Mouse (Mus musculus): ENCODE data around the gene Sprr2e. TPM values are rescaled to one million over a fixed set of nuclear protein-coding genes. Genes with fewer than 3 reads are reported as not detected.

The Sprr2e gene
- polyA plus RNA-seq (2014; fragmentation: Nextera tagmentation; extraction: Ambion mirVana) = not detected in 2 replicates

GRCm38 (mm10) chr3:92351843-92352242 is at the start of gene Sprr2e:
TSS of gene Sprr2e (plus strand) at chr3:92352143.
- Histone ChIP-seq H3K27ac (ENCODE audit: low read depth, low read length) (no peak within 1 kb of the TSS), H3K36me3 (ENCODE audit: control insufficient read depth, insufficient read depth, low read length) (no peaks in the 10 kb centered on the region), H3K4me1 (replicated peaks; ENCODE audit: control insufficient read depth, insufficient read depth, low read length) (no peaks in the 10 kb centered on the region), H3K9ac (ENCODE audit: low read length) (no peak within 1 kb of the TSS), H3K4me3 (ENCODE audit: low read depth, low read length) (no peak within 1 kb of the TSS), H3K4me2 (ENCODE audit: low read depth, low read length, severe bottlenecking) (no peak within 1 kb of the TSS), H3K27me3 (ENCODE audit: control insufficient read depth, insufficient read depth, low read length) (no peaks in the 10 kb centered on the region), H3K9me3 (ENCODE audit: control insufficient read depth, low read length) (no peaks in the 10 kb centered on the region)
- no peak for ATAC-seq (replicated peaks; ENCODE audit: low FRiP score)
- WGBS = 82% methylated on average over 2 of the region's 2 CpGs
- DNase-seq (ENCODE audit: low spot score) = no peak

- Histone ChIP-seq H3K36me3 (ENCODE audit: control insufficient read depth, insufficient read depth, low read length) (no peaks in the 10 kb centered on the region), H3K4me2 (ENCODE audit: low read depth, low read length, severe bottlenecking) (no peak overlapping the region), H3K27ac (ENCODE audit: low read depth, low read length) (no peak overlapping the region), H3K4me1 (replicated peaks; ENCODE audit: control insufficient read depth, insufficient read depth, low read length) (no peaks in the 10 kb centered on the region), H3K9ac (ENCODE audit: low read length) (no peak overlapping the region), H3K27me3 (ENCODE audit: control insufficient read depth, insufficient read depth, low read length) (no peaks in the 10 kb centered on the region), H3K9me3 (ENCODE audit: control insufficient read depth, low read length) (no peaks in the 10 kb centered on the region), H3K4me3 (ENCODE audit: low read depth, low read length) (no peak overlapping the region)
- no peak for ATAC-seq (replicated peaks; ENCODE audit: low FRiP score)
- WGBS = 93% methylated on average over 1 of the region's 1 CpGs
- no peak for DNase-seq (ENCODE audit: low spot score)
These were observed 44.5 kb upstream of the Sprr2e start for GRCm38 (mm10) chr3:92307406-92307805.

- Histone ChIP-seq H3K4me1 (replicated peaks; ENCODE audit: control insufficient read depth, insufficient read depth, low read length) (no peaks in the 10 kb centered on the region), H3K27ac (ENCODE audit: low read depth, low read length) (no peak within 1 kb of the TSS), H3K4me3 (ENCODE audit: low read depth, low read length) (no peak within 1 kb of the TSS), H3K27me3 (ENCODE audit: control insufficient read depth, insufficient read depth, low read length) (no peaks in the 10 kb centered on the region), H3K36me3 (ENCODE audit: control insufficient read depth, insufficient read depth, low read length) (no peaks in the 10 kb centered on the region), H3K9me3 (ENCODE audit: control insufficient read depth, low read length) (no peaks in the 10 kb centered on the region), H3K4me2 (ENCODE audit: low read depth, low read length, severe bottlenecking) (no peak within 1 kb of the TSS), H3K9ac (ENCODE audit: low read length) (no peak within 1 kb of the TSS)
- DNase-seq (ENCODE audit: low spot score) (no peak), ATAC-seq (replicated peaks; ENCODE audit: low FRiP score) (no peak)
- 76% methylated on average over 2 of the region's 2 CpGs for WGBS
These were observed 35.6 kb upstream of the Sprr2e start, which contains the start of gene Sprr2b for GRCm38 (mm10) chr3:92316320-92316719. TSS of gene Sprr2b (plus strand) at chr3:92316620.

GRCm38 (mm10) chr3:92317384-92317783 is 34.6 kb upstream of the Sprr2e start:
- no peak overlapping the region for H3K27ac ChIP-seq (ENCODE audit: low read depth, low read length)
- H3K36me3 ChIP-seq (ENCODE audit: control insufficient read depth, insufficient read depth, low read length) = no peaks in the 10 kb centered on the region
- no peaks in the 10 kb centered on the region for H3K27me3 ChIP-seq (ENCODE audit: control insufficient read depth, insufficient read depth, low read length)
- H3K9ac ChIP-seq (ENCODE audit: low read length) = no peak overlapping the region
- no peaks in the 10 kb centered on the region for H3K4me1 ChIP-seq (replicated peaks; ENCODE audit: control insufficient read depth, insufficient read depth, low read length)
- no peak overlapping the region for H3K4me2 ChIP-seq (ENCODE audit: low read depth, low read length, severe bottlenecking)
- no peaks in the 10 kb centered on the region for H3K9me3 ChIP-seq (ENCODE audit: control insufficient read depth, low read length)
- 72% methylated on average over 2 of the region's 2 CpGs for WGBS
- DNase-seq (ENCODE audit: low spot score) (no peak), ATAC-seq (replicated peaks; ENCODE audit: low FRiP score) (no peak)
- no peak overlapping the region for H3K4me3 ChIP-seq (ENCODE audit: low read depth, low read length)

GRCm38 (mm10) chr3:92336278-92336677 is 15.7 kb upstream of the Sprr2e start:
- Histone ChIP-seq H3K36me3 (ENCODE audit: control insufficient read depth, insufficient read depth, low read length) (no peaks in the 10 kb centered on the region), H3K4me2 (ENCODE audit: low read depth, low read length, severe bottlenecking) (no peak overlapping the region), H3K27me3 (ENCODE audit: control insufficient read depth, insufficient read depth, low read length) (no peaks in the 10 kb centered on the region), H3K27ac (ENCODE audit: low read depth, low read length) (no peak overlapping the region), H3K4me1 (replicated peaks; ENCODE audit: control insufficient read depth, insufficient read depth, low read length) (no peaks in the 10 kb centered on the region), H3K4me3 (ENCODE audit: low read depth, low read length) (no peak overlapping the region), H3K9ac (ENCODE audit: low read length) (no peak overlapping the region), H3K9me3 (ENCODE audit: control insufficient read depth, low read length) (no peaks in the 10 kb centered on the region)
- DNase-seq (ENCODE audit: low spot score) (no peak), ATAC-seq (replicated peaks; ENCODE audit: low FRiP score) (no peak)
- 86% methylated on average over 1 of the region's 1 CpGs for WGBS

- 93% methylated on average over 5 of the region's 5 CpGs for WGBS
- no peaks in the 10 kb centered on the region for H3K4me1 ChIP-seq (replicated peaks; ENCODE audit: control insufficient read depth, insufficient read depth, low read length)
- ATAC-seq (replicated peaks; ENCODE audit: low FRiP score) = no peak
- H3K36me3 ChIP-seq (ENCODE audit: control insufficient read depth, insufficient read depth, low read length) = no peaks in the 10 kb centered on the region
- H3K27me3 ChIP-seq (ENCODE audit: control insufficient read depth, insufficient read depth, low read length) = no peaks in the 10 kb centered on the region
- H3K27ac ChIP-seq (ENCODE audit: low read depth, low read length) = no peak within 1 kb of the TSS
- H3K9ac ChIP-seq (ENCODE audit: low read length) = no peak within 1 kb of the TSS
- H3K4me2 ChIP-seq (ENCODE audit: low read depth, low read length, severe bottlenecking) = no peak within 1 kb of the TSS
- no peak within 1 kb of the TSS for H3K4me3 ChIP-seq (ENCODE audit: low read depth, low read length)
- no peak for DNase-seq (ENCODE audit: low spot score)
- no peaks in the 10 kb centered on the region for H3K9me3 ChIP-seq (ENCODE audit: control insufficient read depth, low read length)
These were observed 13.1 kb upstream of the Sprr2e start, which contains the start of gene Sprr2d for GRCm38 (mm10) chr3:92338840-92339239. TSS of gene Sprr2d (plus strand) at chr3:92339140.

GRCm38 (mm10) chr3:92361619-92362018 is 9.7 kb downstream of the Sprr2e start:
- Histone ChIP-seq H3K27me3 (ENCODE audit: control insufficient read depth, insufficient read depth, low read length) (no peaks in the 10 kb centered on the region), H3K27ac (ENCODE audit: low read depth, low read length) (no peak overlapping the region), H3K4me1 (replicated peaks; ENCODE audit: control insufficient read depth, insufficient read depth, low read length) (no peaks in the 10 kb centered on the region), H3K4me2 (ENCODE audit: low read depth, low read length, severe bottlenecking) (no peak overlapping the region), H3K9me3 (ENCODE audit: control insufficient read depth, low read length) (no peaks in the 10 kb centered on the region), H3K36me3 (ENCODE audit: control insufficient read depth, insufficient read depth, low read length) (no peaks in the 10 kb centered on the region), H3K4me3 (ENCODE audit: low read depth, low read length) (no peak overlapping the region), H3K9ac (ENCODE audit: low read length) (no peak overlapping the region)
- ATAC-seq (replicated peaks; ENCODE audit: low FRiP score) = no peak
- DNase-seq (ENCODE audit: low spot score) = no peak

- DNase-seq (ENCODE audit: low spot score) = no peak
- no peak within 1 kb of the TSS for H3K27ac ChIP-seq (ENCODE audit: low read depth, low read length)
- H3K9me3 ChIP-seq (ENCODE audit: control insufficient read depth, low read length) = no peaks in the 10 kb centered on the region
- no peaks in the 10 kb centered on the region for H3K36me3 ChIP-seq (ENCODE audit: control insufficient read depth, insufficient read depth, low read length)
- ATAC-seq (replicated peaks; ENCODE audit: low FRiP score) = no peak
- H3K27me3 ChIP-seq (ENCODE audit: control insufficient read depth, insufficient read depth, low read length) = no peaks in the 10 kb centered on the region
- no peak within 1 kb of the TSS for H3K4me2 ChIP-seq (ENCODE audit: low read depth, low read length, severe bottlenecking)
- H3K4me1 ChIP-seq (replicated peaks; ENCODE audit: control insufficient read depth, insufficient read depth, low read length) = no peaks in the 10 kb centered on the region
- 81% methylated on average over 3 of the region's 3 CpGs for WGBS
- no peak within 1 kb of the TSS for H3K4me3 ChIP-seq (ENCODE audit: low read depth, low read length)
- no peak within 1 kb of the TSS for H3K9ac ChIP-seq (ENCODE audit: low read length)
These were observed 12.9 kb downstream of the Sprr2e start, which contains the start of gene Sprr2f for GRCm38 (mm10) chr3:92364887-92365286. TSS of gene Sprr2f (plus strand) at chr3:92365187.

GRCm38 (mm10) chr3:92373613-92374012 is 21.7 kb downstream of the Sprr2e start:
- DNase-seq (ENCODE audit: low spot score) (no peak), ATAC-seq (replicated peaks; ENCODE audit: low FRiP score) (no peak)
- H3K9ac ChIP-seq (ENCODE audit: low read length) = no peak overlapping the region
- no peaks in the 10 kb centered on the region for H3K27me3 ChIP-seq (ENCODE audit: control insufficient read depth, insufficient read depth, low read length)
- H3K36me3 ChIP-seq (ENCODE audit: control insufficient read depth, insufficient read depth, low read length) = no peaks in the 10 kb centered on the region
- H3K4me3 ChIP-seq (ENCODE audit: low read depth, low read length) = no peak overlapping the region
- no peak overlapping the region for H3K4me2 ChIP-seq (ENCODE audit: low read depth, low read length, severe bottlenecking)
- H3K9me3 ChIP-seq (ENCODE audit: control insufficient read depth, low read length) = no peaks in the 10 kb centered on the region
- no peak overlapping the region for H3K27ac ChIP-seq (ENCODE audit: low read depth, low read length)
- WGBS = 74% methylated on average over 2 of the region's 2 CpGs
- no peaks in the 10 kb centered on the region for H3K4me1 ChIP-seq (replicated peaks; ENCODE audit: control insufficient read depth, insufficient read depth, low read length)
